Mouse (Mus musculus): ENCODE results near the gene Brd3os. TPM values are rescaled to one million over a fixed set of nuclear protein-coding genes. Genes with fewer than 3 reads are reported as not detected.
A peak's percentile ranks its signal among the peaks of the same experiment; 100 is the strongest.

The Brd3os gene
- 10 to 100 TPM; 29.6 to 33.2 TPM for total RNA-seq (2021)

DNA sequence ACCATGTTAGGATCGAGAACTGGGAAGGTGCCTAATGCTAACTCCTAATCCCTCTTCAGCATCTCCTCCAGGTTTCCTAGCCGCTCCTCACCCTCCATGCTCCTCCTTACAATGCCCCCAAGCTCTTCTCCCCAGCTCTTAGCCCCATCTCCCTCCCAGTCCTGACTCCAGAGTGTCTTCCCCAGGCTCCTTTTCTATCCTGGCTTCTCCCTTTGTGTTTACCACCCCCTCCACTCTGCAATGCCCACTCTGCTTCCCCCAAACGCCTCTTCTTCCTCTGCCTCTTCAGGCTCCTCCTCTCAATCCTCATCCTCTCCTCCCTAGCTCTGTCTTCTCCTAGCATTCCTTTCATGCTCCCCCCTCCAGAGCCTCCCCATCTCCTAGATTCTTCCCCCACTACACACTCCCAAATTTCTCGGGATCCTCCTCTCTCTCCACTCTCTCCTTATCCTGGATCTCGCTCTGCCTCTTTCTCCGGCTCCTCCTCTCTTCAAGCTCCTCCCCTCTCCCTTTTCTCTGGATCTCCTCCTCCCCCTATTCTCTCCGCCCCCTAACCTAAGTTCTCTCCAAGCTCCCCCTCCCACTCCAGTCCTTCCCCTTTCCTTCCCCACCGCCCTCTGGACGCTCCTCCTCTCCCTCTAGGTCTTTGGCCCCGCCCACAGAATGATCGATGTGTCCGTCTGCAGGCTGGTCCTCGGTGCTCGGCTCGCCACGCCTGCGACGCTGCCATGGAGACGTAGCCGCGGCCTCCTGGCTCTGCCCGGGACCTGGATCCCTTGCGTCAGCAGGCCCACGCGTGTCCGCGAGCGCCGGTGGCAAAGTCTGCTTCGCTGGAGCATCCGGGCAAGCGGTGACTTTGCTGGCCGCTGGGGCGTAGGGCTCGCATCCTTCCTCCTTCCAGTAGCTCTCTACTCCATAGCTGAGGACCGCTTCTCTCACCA is at the start of gene Brd3os:
Brd3os (plus strand) TSS at position 558 of the 941 bp plus-strand sequence.
- peak; percentile 96 to 98 for DNase-seq (ENCODE audit: low spot score in 2 of 2)
- intact Hi-C loops (cut with DNase I) = loop anchor here (2.0 to 10.0 kb wide), 3 partner anchors 33 to 323 kb away; partner anchors contain the start of gene Wdr5

GRCm38 (mm10) chr2:27394158-27394832 is 47.8 kb upstream of the Brd3os start:
- intact Hi-C loops (cut with DNase I) = no loop called here
- DNase-seq (ENCODE audit: low spot score in 2 of 2) = no peak

GRCm38 (mm10) chr2:27396656-27397440 is 45.3 kb upstream of the Brd3os start:
- no peak for DNase-seq (ENCODE audit: low spot score in 2 of 2)

GRCm38 (mm10) chr2:27400083-27400482 is 42.0 kb upstream of the Brd3os start:
- intact Hi-C loops (cut with DNase I) = no loop called here
- DNase-seq (ENCODE audit: low spot score in 2 of 2) = no peak

More at GRCm38 (mm10) chr2:27396656-27397440, 45.3 kb upstream of the Brd3os start:
- intact Hi-C loops (cut with DNase I) = no loop called here

- intact Hi-C loops (cut with DNase I) = no loop called here
- DNase-seq (ENCODE audit: low spot score in 2 of 2) = no peak
Observed at GRCm38 (mm10) chr2:27401544-27401943, 40.6 kb upstream of the Brd3os start.

- no peak for DNase-seq (ENCODE audit: low spot score in 2 of 2)
Observed at GRCm38 (mm10) chr2:27404375-27405093, 37.6 kb upstream of the Brd3os start.

GRCm38 (mm10) chr2:27405094-27405884 is 36.8 kb upstream of the Brd3os start:
- no peak for DNase-seq (ENCODE audit: low spot score in 2 of 2)
- intact Hi-C loops (cut with DNase I) = no loop called here

More at GRCm38 (mm10) chr2:27404375-27405093, 37.6 kb upstream of the Brd3os start:
- intact Hi-C loops (cut with DNase I) = no loop called here

- intact Hi-C loops (cut with DNase I) = no loop called here
- DNase-seq (ENCODE audit: low spot score in 2 of 2) = no peak
Observed at GRCm38 (mm10) chr2:27406928-27407327, 35.2 kb upstream of the Brd3os start.

GRCm38 (mm10) chr2:27408194-27408593 is 33.9 kb upstream of the Brd3os start:
- DNase-seq (ENCODE audit: low spot score in 2 of 2) = no peak

DNA sequence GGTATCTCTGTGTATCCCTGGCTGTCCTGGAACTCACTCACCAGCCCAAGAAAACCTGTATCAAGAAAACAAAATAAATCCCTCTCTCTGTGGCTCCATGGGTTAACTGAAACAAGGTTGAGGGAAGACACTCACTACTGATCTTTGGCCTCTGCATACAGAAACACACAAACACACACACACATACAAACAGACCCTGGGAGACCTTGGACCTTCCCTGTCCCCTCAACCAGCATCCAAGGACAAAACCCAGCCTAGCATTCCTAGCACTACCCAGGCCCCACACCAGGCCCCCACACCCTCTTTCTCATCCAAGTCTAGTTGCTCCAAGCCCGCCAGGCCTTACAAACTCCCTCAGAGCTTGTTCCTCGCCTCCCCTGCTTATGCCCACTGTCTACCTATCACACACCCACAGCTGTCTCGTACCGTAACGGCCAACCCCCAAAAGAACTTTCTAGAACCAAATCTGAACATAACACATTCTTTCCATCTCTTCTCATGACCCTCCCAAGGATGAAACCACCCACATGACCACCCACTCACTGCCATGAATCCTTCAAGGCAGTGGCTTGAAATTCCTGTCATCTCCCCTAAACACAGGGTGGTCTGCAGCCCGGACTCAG is 31.5 kb upstream of the Brd3os start:
- intact Hi-C loops (cut with DNase I) = no loop called here
- DNase-seq (ENCODE audit: low spot score in 2 of 2) = no peak

More at GRCm38 (mm10) chr2:27408194-27408593, 33.9 kb upstream of the Brd3os start:
- intact Hi-C loops (cut with DNase I) = no loop called here

- no peak for DNase-seq (ENCODE audit: low spot score in 2 of 2)
- intact Hi-C loops (cut with DNase I) = no loop called here
Observed at GRCm38 (mm10) chr2:27411688-27412174, 30.4 kb upstream of the Brd3os start.

DNA sequence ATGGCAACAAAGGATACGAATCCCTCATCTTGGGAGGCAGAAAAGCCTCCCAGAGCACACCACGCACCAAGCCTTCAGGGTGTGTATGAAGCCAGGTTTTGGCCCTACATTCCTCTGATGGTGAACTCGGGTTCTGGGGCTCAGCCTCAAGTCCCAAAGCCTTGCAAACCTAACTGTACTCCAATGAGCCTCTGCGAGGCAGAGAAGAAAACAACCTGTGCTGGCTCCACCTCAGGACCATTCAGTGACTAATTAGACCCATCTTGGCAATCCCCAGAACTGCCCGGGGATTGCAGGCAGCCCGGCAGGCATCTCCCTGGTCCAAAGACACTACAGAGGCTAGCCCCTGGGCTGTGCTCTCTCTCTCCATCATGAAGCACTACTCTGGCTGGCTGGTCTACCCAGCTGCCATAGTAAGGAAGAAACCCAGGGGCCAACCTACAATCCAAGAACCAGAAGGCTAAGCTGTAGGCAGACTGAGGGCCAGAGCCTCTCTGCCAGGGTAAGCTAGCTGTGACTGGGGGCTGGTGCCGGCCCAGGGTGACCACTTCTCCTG is 29.8 kb upstream of the Brd3os start:
- intact Hi-C loops (cut with DNase I) = no loop called here
- DNase-seq (ENCODE audit: low spot score in 2 of 2) = no peak

GRCm38 (mm10) chr2:27413582-27413935 is 28.6 kb upstream of the Brd3os start:
- no peak for DNase-seq (ENCODE audit: low spot score in 2 of 2)

GRCm38 (mm10) chr2:27413936-27414657 is 28.0 kb upstream of the Brd3os start:
- no peak for DNase-seq (ENCODE audit: low spot score in 2 of 2)
- intact Hi-C loops (cut with DNase I) = no loop called here

More at GRCm38 (mm10) chr2:27413582-27413935, 28.6 kb upstream of the Brd3os start:
- intact Hi-C loops (cut with DNase I) = no loop called here

GRCm38 (mm10) chr2:27415060-27415783 is 26.9 kb upstream of the Brd3os start:
- intact Hi-C loops (cut with DNase I) = no loop called here
- no peak for DNase-seq (ENCODE audit: low spot score in 2 of 2)

GRCm38 (mm10) chr2:27416425-27416824 is 25.7 kb upstream of the Brd3os start:
- intact Hi-C loops (cut with DNase I) = no loop called here
- DNase-seq (ENCODE audit: low spot score in 2 of 2) = no peak
